Mouse (Mus musculus): ENCODE measurements at regions not wholly inside any gene's neighbourhood (a gene's known extent, or its start where the extent isn't known, plus 50 kb on each side); places are given as distances from the start of the nearest gene placed in this dataset.

GRCm38 (mm10) chr1:124227091-124227490 lies 181.7 kb upstream of the Dpp10 start:
- peak; percentile 6 for DNase-seq (ENCODE audit: low read depth, low spot score)
